Mouse (Mus musculus) bone marrow, adult 2 months (tissue): Measurements from ENCODE around the gene Fam189a1. TPM values are rescaled to one million over a fixed set of nuclear protein-coding genes. Genes with fewer than 3 reads are reported as not detected.
A peak's percentile ranks its signal among the peaks of the same experiment; 100 is the strongest.

Experiments used
- H3K27ac ChIP-seq: fragments of 200-500 bp; 2 replicates; pipeline ENCODE4 v1.5.1; 2012; ENCODE audit warnings: low read depth, mild to moderate bottlenecking, control low read depth, inconsistent platforms, low read length; ENCODE audit not compliant: control insufficient read depth, poor library complexity, insufficient read depth
- H3K4me1 ChIP-seq: fragments of 200-500 bp; 2 replicates; pipeline ENCODE4 v1.6.1; 2011; ENCODE audit warnings: low read length; ENCODE audit not compliant: control insufficient read depth, insufficient read depth
- H3K4me3 ChIP-seq: fragments of 200-500 bp; replicated peaks from 2 replicates; pipeline ENCODE3; 2011; ENCODE audit warnings: mild to moderate bottlenecking, low read depth, low read length, control low read depth; ENCODE audit not compliant: control insufficient read depth
- CTCF ChIP-seq: fragments of 200-500 bp; IDR thresholded peaks from 2 replicates; pipeline ENCODE4 v1.5.1; 2011; ENCODE audit warnings: low read length, control low read depth; ENCODE audit not compliant: control insufficient read depth, insufficient read depth
- POLR2A ChIP-seq: fragments of 200-500 bp; IDR thresholded peaks from 2 replicates; pipeline ENCODE4 v1.6.1; 2011; ENCODE audit warnings: low read depth, mild to moderate bottlenecking, control low read depth, low read length, borderline replicate concordance; ENCODE audit not compliant: control insufficient read depth
- WGBS: fragments of 180-500 bp; shearing (Covaris S2); methylation state at CpG from one replicate; pipeline ENCODE4 v1.1.7; 2018; 5-methylcytosine and 5-hydroxymethylcytosine counted together
- polyA plus RNA-seq: library from polyadenylated mRNA; stranded (reverse); fragments of >200 nt; gene quantifications from 2 replicates; pipeline ENCODE4 v1.2.4, GENCODE M21; 2011; ENCODE audit warnings: low replicate concordance; ENCODE audit not compliant: missing spikeins, insufficient read depth, insufficient read length

Gene Fam189a1
- polyA plus RNA-seq = not detected in 2 replicates

DNA sequence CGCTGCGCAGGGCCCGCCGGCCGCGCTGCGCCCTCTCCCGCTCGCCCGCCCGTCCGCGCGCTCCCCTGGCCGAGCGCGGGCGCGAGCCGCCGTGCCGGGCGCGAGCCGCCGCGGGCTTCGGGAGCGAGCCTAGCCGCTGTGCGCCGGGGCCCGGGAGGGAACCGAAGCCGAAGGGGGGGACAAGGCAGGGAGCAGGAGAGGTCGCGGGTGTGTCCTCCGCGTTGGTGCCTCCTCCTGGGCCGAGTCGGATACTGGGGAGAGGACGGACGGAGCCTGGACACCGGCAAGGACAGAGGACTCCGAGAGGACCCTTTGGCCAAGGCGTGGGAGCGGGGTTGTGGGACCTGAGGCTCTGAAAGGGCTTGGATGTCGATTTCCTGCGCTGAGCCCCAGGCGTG lies at the start of gene Fam189a1:
Gene Fam189a1 (minus strand): TSS at position 57 of the 398 bp plus-strand sequence.
- TF ChIP-seq CTCF (no peak), POLR2A (no peak)
- Histone ChIP-seq H3K4me1 (no peaks in the 10 kb centered on the region), H3K27ac (no peak within 1 kb of the TSS), H3K4me3 (peak within 1 kb of the TSS; percentile 2)
- 7% methylated on average over 50 of the region's 50 CpGs for WGBS

DNA sequence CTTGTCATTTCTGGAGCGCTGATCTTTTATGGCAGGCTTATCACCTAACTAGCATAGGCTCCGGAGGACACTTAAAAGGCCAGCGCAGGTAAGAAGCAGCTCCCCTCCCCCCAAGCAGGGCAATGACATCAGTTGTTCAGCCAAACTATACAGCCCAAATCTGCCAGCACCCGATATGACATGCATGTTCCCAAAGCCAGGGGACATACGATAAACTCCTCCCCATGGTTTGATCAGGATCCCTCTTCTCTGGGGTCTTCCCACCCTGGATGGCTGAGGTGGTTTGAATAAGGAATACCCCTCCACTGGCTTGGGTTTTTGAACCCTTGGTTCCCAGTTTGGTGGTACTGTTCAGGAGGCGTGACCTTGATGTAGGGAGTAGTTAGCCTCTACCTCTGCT lies 49.7 kb upstream of the Fam189a1 start:
- no peak for TF ChIP-seq POLR2A
- TF ChIP-seq CTCF = no peak
- WGBS = 87% methylated on average over 6 of the region's 6 CpGs
- no peak overlapping the region for H3K27ac ChIP-seq
- H3K4me3 ChIP-seq = no peak overlapping the region
- H3K4me1 ChIP-seq = no peaks in the 10 kb centered on the region

DNA sequence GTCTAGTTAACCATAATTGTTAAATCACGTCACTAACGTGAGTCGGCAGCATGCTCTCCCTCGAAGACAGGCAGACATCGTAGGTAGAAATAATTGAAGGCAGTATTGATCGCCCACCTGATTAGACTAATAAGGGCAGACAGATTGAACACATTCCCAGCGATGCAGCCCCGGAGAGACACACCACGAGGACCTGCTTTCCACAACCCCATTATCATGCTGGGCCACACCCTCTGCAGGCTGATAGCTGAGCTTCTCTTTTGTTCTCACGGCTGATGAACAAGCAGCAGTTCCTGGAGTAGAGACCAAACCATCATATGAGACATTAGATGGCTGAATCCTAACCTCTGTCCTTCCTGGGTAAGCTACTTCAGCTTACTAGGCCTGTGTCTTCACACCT lies 46.3 kb upstream of the Fam189a1 start:
- 81% methylated on average over 10 of the region's 10 CpGs for WGBS
- H3K27ac ChIP-seq = no peak overlapping the region
- H3K4me1 ChIP-seq = no peaks in the 10 kb centered on the region
- TF ChIP-seq POLR2A (no peak), CTCF (no peak)
- no peak overlapping the region for H3K4me3 ChIP-seq

DNA sequence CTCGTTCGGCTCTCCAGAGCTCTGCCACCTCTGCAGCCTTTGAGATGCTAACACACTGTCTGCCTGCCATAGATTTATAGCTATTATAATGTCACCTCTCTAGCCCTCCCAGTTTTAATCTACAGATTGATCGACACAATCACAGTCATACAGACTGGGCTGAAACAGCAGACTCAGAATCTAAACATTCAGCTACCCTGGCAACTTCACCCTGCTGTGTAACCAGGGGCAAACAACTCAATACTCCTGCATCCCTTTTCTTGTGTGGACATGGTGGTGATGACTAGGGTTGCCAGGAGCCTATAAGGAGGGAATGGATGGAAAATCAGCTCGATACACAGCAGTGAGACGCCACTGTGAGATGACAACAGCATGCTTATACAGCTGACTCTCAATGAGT lies 24.3 kb upstream of the Fam189a1 start:
- Histone ChIP-seq H3K4me1 (no peaks in the 10 kb centered on the region), H3K27ac (no peak overlapping the region), H3K4me3 (no peak overlapping the region)
- 67% methylated on average over 5 of the region's 5 CpGs for WGBS
- no peak for TF ChIP-seq POLR2A
- no peak for TF ChIP-seq CTCF

DNA sequence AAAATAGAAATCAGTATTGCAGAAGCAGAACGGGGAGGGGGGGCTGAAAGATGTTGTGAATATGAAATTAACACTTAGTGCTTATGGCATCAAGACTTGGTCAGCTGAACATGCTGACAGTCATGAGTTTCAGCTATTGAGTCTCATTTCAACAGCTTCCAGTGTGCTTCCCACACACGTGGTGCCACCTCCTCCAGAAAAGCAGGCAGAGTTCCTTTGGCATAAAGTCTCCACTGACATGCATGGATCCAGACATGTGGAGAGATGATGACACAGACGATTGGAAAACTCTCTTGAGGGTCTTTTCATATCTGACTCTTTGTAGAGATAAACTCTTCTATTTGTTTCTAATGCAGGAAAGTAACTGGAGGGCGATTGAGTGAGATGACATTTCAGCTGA lies 14.4 kb upstream of the Fam189a1 start:
- no peak for TF ChIP-seq POLR2A
- TF ChIP-seq CTCF = no peak
- Histone ChIP-seq H3K4me1 (no peaks in the 10 kb centered on the region), H3K4me3 (no peak overlapping the region), H3K27ac (no peak overlapping the region)
- WGBS = 70% methylated on average over 4 of the region's 4 CpGs

DNA sequence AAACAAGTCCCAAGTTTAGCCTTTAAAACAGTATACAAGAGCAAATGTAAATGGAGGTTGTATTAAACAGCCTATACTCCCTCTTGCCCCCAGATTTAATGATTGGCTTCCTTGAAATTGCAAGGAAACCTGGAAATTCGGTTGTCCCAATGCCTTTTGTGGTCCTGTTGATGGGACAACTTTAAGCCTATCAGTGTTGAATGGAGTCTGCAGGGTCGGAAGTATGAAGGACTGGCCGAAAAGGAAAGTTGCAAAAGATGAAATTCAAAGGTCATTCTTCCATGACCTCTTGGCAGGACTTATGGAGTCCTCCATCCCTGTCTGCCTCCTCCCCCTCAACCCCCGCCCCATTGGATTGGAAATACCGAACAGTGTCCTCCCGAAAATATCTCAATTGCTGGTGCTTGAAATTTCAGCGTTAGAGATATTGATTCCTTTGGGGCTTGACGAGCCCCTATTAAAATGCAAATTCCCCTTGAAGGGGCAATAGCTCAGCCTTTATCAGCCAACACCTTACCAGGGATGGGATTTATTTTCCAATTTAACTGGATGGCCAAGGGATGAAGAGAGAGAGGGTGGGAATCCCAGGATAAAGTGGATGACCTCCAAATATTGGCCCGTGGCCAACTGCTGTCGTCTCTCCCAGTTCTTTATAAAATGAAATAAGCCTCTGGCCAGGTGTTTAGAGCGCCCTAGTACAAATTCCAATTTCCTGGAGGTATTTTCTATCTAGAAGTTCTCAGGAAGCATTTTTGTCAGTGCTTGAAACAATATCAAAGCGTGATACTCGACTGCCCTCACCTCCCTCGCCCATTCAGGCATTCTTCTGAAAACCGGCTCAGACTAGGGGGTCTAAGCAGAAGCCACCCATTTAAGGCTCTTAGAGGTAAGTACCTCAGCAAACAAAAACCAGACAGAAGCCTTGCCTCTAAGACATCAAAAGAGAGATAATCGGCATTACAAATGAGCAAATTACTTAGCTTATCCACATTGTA lies 958 bp upstream of the Fam189a1 start:
- no peak overlapping the region for H3K27ac ChIP-seq
- WGBS = 21% methylated on average over 16 of the region's 16 CpGs

DNA sequence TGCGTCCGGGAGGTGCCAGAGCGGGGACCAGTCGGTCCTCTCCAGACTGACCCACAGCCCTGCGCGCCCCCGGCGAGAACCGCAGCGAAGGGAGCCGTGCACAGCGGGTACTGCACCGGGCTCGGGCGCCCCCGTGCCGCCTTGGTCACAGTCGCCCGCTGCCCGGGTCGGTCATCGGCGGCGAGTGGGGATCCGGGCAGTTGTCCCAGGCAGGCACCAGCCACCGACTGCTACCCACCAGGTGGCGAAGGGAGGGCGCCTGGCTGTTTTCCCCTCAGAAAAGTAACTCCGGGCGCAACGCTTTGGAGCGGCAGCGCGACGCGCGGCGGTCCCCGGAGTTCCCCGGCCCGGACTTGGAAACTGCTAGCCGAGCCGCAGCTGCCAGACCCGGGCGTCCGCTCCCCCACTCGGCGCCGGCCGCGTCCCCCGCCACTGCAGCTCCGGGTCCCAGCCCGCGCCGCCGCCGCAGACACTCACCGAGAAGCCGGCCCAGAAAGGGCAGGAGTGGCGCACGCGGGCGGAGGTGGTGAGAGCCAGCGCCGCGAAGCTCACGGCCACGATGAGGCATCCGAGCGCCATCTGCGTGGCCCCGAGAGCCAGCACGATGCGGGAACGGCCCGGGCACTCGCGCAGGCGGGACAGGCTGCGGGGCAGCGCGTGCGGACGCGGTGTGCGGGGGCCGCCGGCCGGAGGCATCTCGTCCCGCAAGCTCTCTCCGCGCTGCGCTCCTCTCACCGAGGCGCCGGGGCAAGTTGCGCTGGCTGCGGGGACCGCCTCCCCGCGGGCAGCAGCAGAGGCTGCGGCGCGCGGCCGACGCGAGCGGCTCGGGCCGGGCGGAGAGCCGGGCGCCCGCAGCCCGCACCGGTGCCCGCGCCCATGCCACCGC lies 499 bp downstream of the Fam189a1 start:
- H3K4me3 ChIP-seq = peak overlapping the region; percentile 2

More for the DNA sequence above, 958 bp upstream of the Fam189a1 start:
- H3K4me1 ChIP-seq = no peaks in the 10 kb centered on the region
- TF ChIP-seq CTCF (no peak), POLR2A (no peak)
- no peak overlapping the region for H3K4me3 ChIP-seq

DNA sequence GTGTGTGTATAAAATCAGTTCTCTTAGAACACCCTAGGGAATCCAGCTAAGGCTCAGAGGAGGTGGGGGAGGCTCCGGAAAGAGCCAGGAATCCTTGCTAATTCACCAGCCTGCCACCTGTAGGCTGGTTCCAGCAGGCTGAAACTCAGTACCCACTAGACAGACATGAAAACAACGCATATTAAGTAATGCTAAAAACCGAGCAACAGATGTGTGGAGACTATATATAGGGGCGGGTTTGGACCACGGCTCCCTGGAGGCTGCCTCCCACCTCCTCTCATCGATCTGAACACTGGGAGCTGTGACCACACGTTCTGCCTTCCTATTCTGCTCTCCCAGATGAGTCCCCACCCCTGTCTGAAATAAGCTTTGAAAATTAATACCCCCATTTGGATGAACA lies 1.8 kb downstream of the Fam189a1 start:
- Histone ChIP-seq H3K27ac (no peak overlapping the region), H3K4me1 (no peaks in the 10 kb centered on the region), H3K4me3 (no peak overlapping the region)
- TF ChIP-seq POLR2A (no peak), CTCF (no peak)
- 16% methylated on average over 7 of the region's 7 CpGs for WGBS

More for the DNA sequence above, 499 bp downstream of the Fam189a1 start:
- Histone ChIP-seq H3K27ac (no peak overlapping the region), H3K4me1 (no peaks in the 10 kb centered on the region)
- 4% methylated on average over 122 of the region's 122 CpGs for WGBS
- no peak for TF ChIP-seq CTCF
- no peak for TF ChIP-seq POLR2A
